Mouse (Mus musculus) liver, embryonic 11.5 days (tissue): ENCODE results near the gene Cdk8. TPM values are rescaled to one million over a fixed set of nuclear protein-coding genes. Genes with fewer than 3 reads are reported as not detected.
A peak's percentile ranks its signal among the peaks of the same experiment; 100 is the strongest.

Source experiments
- ATAC-seq: fragments of 200-750 bp; cut with Nextera tagmentation; replicated peaks from 2 replicates; pipeline ENCODE4 v1.8.0; 2017; ENCODE audit warnings: moderate number of reproducible peaks, mild to moderate bottlenecking, moderate TSS enrichment, moderate library complexity; ENCODE audit not compliant: low FRiP score
- DNase-seq: peaks from one replicate; pipeline ENCODE4 v3.0.0-alpha.2; 2017; ENCODE audit warnings: low spot score
- H3K27ac ChIP-seq: fragments of 300-500 bp; sonication (generic); 2 replicates; pipeline ENCODE4 v1.5.1; 2014; ENCODE audit warnings: mild to moderate bottlenecking, low read depth, low read length, control low read depth
- H3K27me3 ChIP-seq: fragments of 300-500 bp; sonication (generic); replicated peaks from 2 replicates; pipeline ENCODE4 v1.6.1; 2014; ENCODE audit warnings: low read length, mixed read lengths; ENCODE audit not compliant: control insufficient read depth, insufficient read depth
- H3K36me3 ChIP-seq: fragments of 300-500 bp; sonication (generic); 2 replicates; pipeline ENCODE4 v1.6.1; 2014; ENCODE audit warnings: mild to moderate bottlenecking, low read length, moderate library complexity, mixed read lengths; ENCODE audit not compliant: control insufficient read depth, insufficient read depth
- H3K4me1 ChIP-seq: fragments of 300-500 bp; sonication (generic); replicated peaks from 2 replicates; pipeline ENCODE4 v1.6.1; 2014; ENCODE audit warnings: low read length, mixed read lengths; ENCODE audit not compliant: control insufficient read depth, insufficient read depth
- H3K4me2 ChIP-seq: fragments of 300-500 bp; sonication (generic); 2 replicates; pipeline ENCODE4 v1.6.1; 2014; ENCODE audit warnings: mild to moderate bottlenecking, control low read depth, moderate library complexity
- H3K4me3 ChIP-seq: fragments of 300-500 bp; sonication (generic); 2 replicates; pipeline ENCODE4 v1.5.1; 2014; ENCODE audit warnings: low read depth, low read length, control low read depth
- H3K9ac ChIP-seq: fragments of 300-500 bp; sonication (generic); 2 replicates; pipeline ENCODE4 v1.6.1; 2014; ENCODE audit warnings: low read depth, low read length, control low read depth
- H3K9me3 ChIP-seq: fragments of 300-500 bp; sonication (generic); 2 replicates; pipeline ENCODE4 v1.6.1; 2016; ENCODE audit warnings: low read length, inconsistent platforms, mixed read lengths; ENCODE audit not compliant: control insufficient read depth
- WGBS: fragments of 180-500 bp; shearing (Covaris S2); extraction: QIAGEN DNeasy Blood & Tissue Kit; methylation state at CpG from one replicate; pipeline ENCODE4 v1.1.7; 2014; 5-methylcytosine and 5-hydroxymethylcytosine counted together
- polyA plus RNA-seq: library from polyadenylated mRNA; unstranded; fragments of >200 nt; fragmentation: Nextera tagmentation; extraction: Ambion mirVana; gene quantifications from 2 replicates; pipeline ENCODE4 v1.2.1, GENCODE M21; 2014

The Cdk8 gene
- polyA plus RNA-seq, 1 experiment from 2014 or later, result 34.3 TPM

- Histone ChIP-seq H3K27me3 (no peaks in the 10 kb centered on the region), H3K9me3 (no peaks in the 10 kb centered on the region), H3K4me3 (no peak overlapping the region), H3K9ac (no peak overlapping the region), H3K36me3 (no peaks in the 10 kb centered on the region; the same call in 1 of the 2 replicates), H3K4me2 (no peak overlapping the region), H3K27ac (no peak overlapping the region), H3K4me1 (0 out of 2 replicates have a peak, but pooled peaks cover 3% of the 10 kb centered on the region)
- 92% methylated on average over 4 of the region's 4 CpGs for WGBS
- no peak for DNase-seq
- ATAC-seq, result no peak
Measured at GRCm38 (mm10) chr5:146277513-146277912, 46.5 kb downstream of the Cdk8 start.

GRCm38 (mm10) chr5:146280012-146280411 is 49.0 kb downstream of the Cdk8 start:
- DNase-seq, result no peak
- Histone ChIP-seq H3K4me2 (no peak overlapping the region), H3K9me3 (no peaks in the 10 kb centered on the region), H3K27ac (no peak overlapping the region), H3K4me3 (no peak overlapping the region), H3K27me3 (no peaks in the 10 kb centered on the region), H3K4me1 (0 out of 2 replicates have a peak, but pooled peaks cover 3% of the 10 kb centered on the region), H3K36me3 (peaks cover 6% of the 10 kb centered on the region; the same call in 1 of the 2 replicates), H3K9ac (no peak overlapping the region)
- peak; percentile 59 for ATAC-seq

- H3K36me3 ChIP-seq, result peaks cover 8% of the 10 kb centered on the region; the same call in 1 of the 2 replicates
- H3K4me1 ChIP-seq, result 0 out of 2 replicates have a peak, but pooled peaks cover 3% of the 10 kb centered on the region
- H3K27ac ChIP-seq, result no peak overlapping the region
- DNase-seq (no peak), ATAC-seq (no peak)
- H3K9ac ChIP-seq, result no peak overlapping the region
- no peaks in the 10 kb centered on the region for H3K27me3 ChIP-seq
- H3K4me2 ChIP-seq, result no peak overlapping the region
- H3K4me3 ChIP-seq, result no peak overlapping the region
- no peaks in the 10 kb centered on the region for H3K9me3 ChIP-seq
- 78% methylated on average over 4 of the region's 4 CpGs for WGBS
Measured at GRCm38 (mm10) chr5:146281241-146281818, 50.3 kb downstream of the Cdk8 start.

- DNase-seq (no peak), ATAC-seq (no peak)
- 0 out of 2 replicates have a peak, but pooled peaks cover 3% of the 10 kb centered on the region for H3K4me1 ChIP-seq
- no peak overlapping the region for H3K27ac ChIP-seq
- H3K9me3 ChIP-seq, result no peaks in the 10 kb centered on the region
- H3K4me3 ChIP-seq, result no peak overlapping the region
- H3K36me3 ChIP-seq, result peaks cover 13% of the 10 kb centered on the region
- no peak overlapping the region for H3K4me2 ChIP-seq
- 81% methylated on average over 13 of the region's 13 CpGs for WGBS
- H3K27me3 ChIP-seq, result no peaks in the 10 kb centered on the region
- H3K9ac ChIP-seq, result no peak overlapping the region
Measured at GRCm38 (mm10) chr5:146281884-146282579, 51.0 kb downstream of the Cdk8 start.

GRCm38 (mm10) chr5:146283899-146284298 is 52.9 kb downstream of the Cdk8 start:
- peaks cover 20% of the 10 kb centered on the region for H3K36me3 ChIP-seq
- H3K4me1 ChIP-seq, result 0 out of 2 replicates have a peak, but pooled peaks cover 3% of the 10 kb centered on the region
- no peak overlapping the region for H3K4me3 ChIP-seq
- H3K27me3 ChIP-seq, result no peaks in the 10 kb centered on the region
- DNase-seq (no peak), ATAC-seq (no peak)
- H3K9me3 ChIP-seq, result no peaks in the 10 kb centered on the region
- no peak overlapping the region for H3K4me2 ChIP-seq
- H3K27ac ChIP-seq, result no peak overlapping the region
- WGBS, result 94% methylated on average over 6 of the region's 6 CpGs
- no peak overlapping the region for H3K9ac ChIP-seq

GRCm38 (mm10) chr5:146287416-146287815 is 56.4 kb downstream of the Cdk8 start:
- peaks cover 24% of the 10 kb centered on the region for H3K36me3 ChIP-seq
- no peaks in the 10 kb centered on the region for H3K4me1 ChIP-seq
- WGBS, result 90% methylated on average over 10 of the region's 10 CpGs
- ATAC-seq (no peak), DNase-seq (no peak)
- no peak overlapping the region for H3K4me2 ChIP-seq
- no peaks in the 10 kb centered on the region for H3K9me3 ChIP-seq
- no peak overlapping the region for H3K4me3 ChIP-seq
- H3K9ac ChIP-seq, result no peak overlapping the region
- no peaks in the 10 kb centered on the region for H3K27me3 ChIP-seq
- H3K27ac ChIP-seq, result no peak overlapping the region

GRCm38 (mm10) chr5:146288048-146288501 is 57.0 kb downstream of the Cdk8 start:
- Histone ChIP-seq H3K4me2 (no peak overlapping the region), H3K4me3 (no peak overlapping the region), H3K27ac (no peak overlapping the region), H3K27me3 (no peaks in the 10 kb centered on the region), H3K36me3 (peaks cover 26% of the 10 kb centered on the region), H3K4me1 (no peaks in the 10 kb centered on the region), H3K9me3 (no peaks in the 10 kb centered on the region), H3K9ac (no peak overlapping the region)
- ATAC-seq (no peak), DNase-seq (no peak)
- WGBS, result 88% methylated on average over 13 of the region's 13 CpGs

GRCm38 (mm10) chr5:146289921-146290320 is 58.9 kb downstream of the Cdk8 start:
- H3K4me1 ChIP-seq, result peaks cover 5% of the 10 kb centered on the region
- H3K27me3 ChIP-seq, result no peaks in the 10 kb centered on the region
- 83% methylated on average over 7 of the region's 7 CpGs for WGBS
- no peak overlapping the region for H3K4me3 ChIP-seq
- peaks cover 21% of the 10 kb centered on the region for H3K36me3 ChIP-seq
- no peaks in the 10 kb centered on the region for H3K9me3 ChIP-seq
- no peak overlapping the region for H3K27ac ChIP-seq
- ATAC-seq (no peak; the same call in 1 of the 2 replicates), DNase-seq (no peak)
- H3K9ac ChIP-seq, result no peak overlapping the region
- H3K4me2 ChIP-seq, result no peak overlapping the region

GRCm38 (mm10) chr5:146290446-146290845 is 59.4 kb downstream of the Cdk8 start:
- no peak for DNase-seq
- 79% methylated on average over 5 of the region's 5 CpGs for WGBS
- no peak overlapping the region for H3K27ac ChIP-seq
- H3K4me1 ChIP-seq, result peaks cover 5% of the 10 kb centered on the region
- H3K4me3 ChIP-seq, result no peak overlapping the region
- H3K4me2 ChIP-seq, result no peak overlapping the region
- H3K36me3 ChIP-seq, result peaks cover 21% of the 10 kb centered on the region
- no peaks in the 10 kb centered on the region for H3K9me3 ChIP-seq
- no peak for ATAC-seq
- H3K9ac ChIP-seq, result no peak overlapping the region
- H3K27me3 ChIP-seq, result no peaks in the 10 kb centered on the region
